Mouse (Mus musculus) stomach, embryonic 15.5 days (tissue): Measurements from ENCODE around the gene Plcb1. TPM values are rescaled to one million over a fixed set of nuclear protein-coding genes. Genes with fewer than 3 reads are reported as not detected.

ENCODE experiments used
- ATAC-seq: fragments of 200-750 bp; cut with Nextera tagmentation; 2 replicates; pipeline ENCODE4 v1.8.0; 2017; ENCODE audit warnings: low read depth, moderate number of reproducible peaks, moderate TSS enrichment; ENCODE audit not compliant: insufficient read depth, low FRiP score
- H3K27ac ChIP-seq: fragments of 300-500 bp; sonication (generic); 2 replicates; pipeline ENCODE4 v1.5.1; 2015; ENCODE audit warnings: mild to moderate bottlenecking, inconsistent platforms
- H3K27me3 ChIP-seq: fragments of 300-500 bp; sonication (generic); replicated peaks from 2 replicates; pipeline ENCODE4 v1.6.1; 2015; ENCODE audit warnings: inconsistent platforms
- H3K36me3 ChIP-seq: fragments of 300-500 bp; sonication (generic); 2 replicates; pipeline ENCODE4 v1.6.1; 2015; ENCODE audit warnings: inconsistent platforms
- H3K4me1 ChIP-seq: fragments of 300-500 bp; sonication (generic); 2 replicates; pipeline ENCODE4 v1.6.1; 2015; ENCODE audit warnings: inconsistent platforms
- H3K4me2 ChIP-seq: fragments of 300-500 bp; sonication (generic); 2 replicates; pipeline ENCODE4 v1.6.1; 2015; ENCODE audit warnings: mild to moderate bottlenecking, inconsistent platforms
- H3K4me3 ChIP-seq: fragments of 300-500 bp; sonication (generic); replicated peaks from 2 replicates; pipeline ENCODE4 v1.5.1; 2015; ENCODE audit warnings: inconsistent platforms
- H3K9ac ChIP-seq: fragments of 300-500 bp; sonication (generic); 2 replicates; pipeline ENCODE4 v1.6.1; 2015; ENCODE audit warnings: inconsistent platforms
- H3K9me3 ChIP-seq: fragments of 300-500 bp; sonication (generic); 2 replicates; pipeline ENCODE4 v1.6.1; 2016; ENCODE audit warnings: inconsistent platforms
- WGBS: fragments of 180-500 bp; shearing (Covaris S2); methylation state at CpG from one replicate; pipeline ENCODE4 v1.1.7; 2015; 5-methylcytosine and 5-hydroxymethylcytosine counted together
- polyA plus RNA-seq: library from polyadenylated mRNA; unstranded; fragments of >200 nt; fragmentation: Nextera tagmentation; extraction: Ambion mirVana; gene quantifications from 2 replicates; pipeline ENCODE4 v1.2.1, GENCODE M21; 2015

Plcb1 gene
- 15.9 and 16.4 TPM in 2 replicates for polyA plus RNA-seq

- ATAC-seq = peak; percentile 96
- under 1% methylated on average over 79 of the region's 88 CpGs for WGBS
- no peaks in the 10 kb centered on the region for H3K9me3 ChIP-seq
- peak within 1 kb of the TSS; percentile 80 for H3K9ac ChIP-seq
- peak within 1 kb of the TSS; percentile 64; the same call in 1 of the 2 replicates for H3K27ac ChIP-seq
- no peaks in the 10 kb centered on the region for H3K36me3 ChIP-seq
- peak within 1 kb of the TSS; percentile 92 for H3K4me2 ChIP-seq
- peak within 1 kb of the TSS; percentile 83 for H3K4me3 ChIP-seq
- H3K27me3 ChIP-seq = no peaks in the 10 kb centered on the region
- H3K4me1 ChIP-seq = 0 out of 2 replicates have a peak, but pooled peaks cover 7% of the 10 kb centered on the region
Measured at GRCm38 (mm10) chr2:134785970-134786855, at the start of gene Plcb1. Plcb1 (plus strand) TSS chr2:134786067.

GRCm38 (mm10) chr2:134755537-134755936 is 30.3 kb upstream of the Plcb1 start:
- no peaks in the 10 kb centered on the region for H3K9me3 ChIP-seq
- no peak overlapping the region for H3K4me3 ChIP-seq
- no peaks in the 10 kb centered on the region for H3K36me3 ChIP-seq
- no peak overlapping the region for H3K9ac ChIP-seq
- ATAC-seq = no peak
- no peaks in the 10 kb centered on the region for H3K27me3 ChIP-seq
- no peak overlapping the region for H3K4me2 ChIP-seq
- no peaks in the 10 kb centered on the region for H3K4me1 ChIP-seq
- no peak overlapping the region for H3K27ac ChIP-seq

- Histone ChIP-seq H3K27me3 (no peaks in the 10 kb centered on the region), H3K36me3 (no peaks in the 10 kb centered on the region), H3K4me1 (no peaks in the 10 kb centered on the region), H3K27ac (no peak overlapping the region), H3K4me2 (no peak overlapping the region), H3K9ac (no peak overlapping the region), H3K4me3 (no peak overlapping the region), H3K9me3 (no peaks in the 10 kb centered on the region)
- 31% methylated on average over 1 of the region's 1 CpGs for WGBS
- no peak for ATAC-seq
Measured at GRCm38 (mm10) chr2:134756086-134756485, 29.8 kb upstream of the Plcb1 start.

- H3K9ac ChIP-seq = no peak overlapping the region
- no peak overlapping the region for H3K27ac ChIP-seq
- H3K4me2 ChIP-seq = no peak overlapping the region
- H3K27me3 ChIP-seq = no peaks in the 10 kb centered on the region
- no peaks in the 10 kb centered on the region for H3K4me1 ChIP-seq
- 79% methylated on average over 1 of the region's 1 CpGs for WGBS
- no peaks in the 10 kb centered on the region for H3K9me3 ChIP-seq
- H3K36me3 ChIP-seq = no peaks in the 10 kb centered on the region
- no peak overlapping the region for H3K4me3 ChIP-seq
- ATAC-seq = no peak
Measured at GRCm38 (mm10) chr2:134761029-134761428, 24.8 kb upstream of the Plcb1 start.

GRCm38 (mm10) chr2:134763406-134763990 is 22.4 kb upstream of the Plcb1 start:
- Histone ChIP-seq H3K4me3 (no peak overlapping the region), H3K9me3 (no peaks in the 10 kb centered on the region), H3K9ac (no peak overlapping the region), H3K4me2 (no peak overlapping the region), H3K36me3 (no peaks in the 10 kb centered on the region), H3K27me3 (no peaks in the 10 kb centered on the region), H3K27ac (no peak overlapping the region), H3K4me1 (no peaks in the 10 kb centered on the region)
- 94% methylated on average over 8 of the region's 8 CpGs for WGBS
- no peak for ATAC-seq

GRCm38 (mm10) chr2:134764506-134764905 is 21.4 kb upstream of the Plcb1 start:
- no peaks in the 10 kb centered on the region for H3K36me3 ChIP-seq
- no peak overlapping the region for H3K4me2 ChIP-seq
- no peaks in the 10 kb centered on the region for H3K27me3 ChIP-seq
- no peaks in the 10 kb centered on the region for H3K4me1 ChIP-seq
- no peak overlapping the region for H3K4me3 ChIP-seq
- 77% methylated on average over 2 of the region's 2 CpGs for WGBS
- no peaks in the 10 kb centered on the region for H3K9me3 ChIP-seq
- no peak overlapping the region for H3K9ac ChIP-seq
- no peak overlapping the region for H3K27ac ChIP-seq
- no peak for ATAC-seq

- Histone ChIP-seq H3K9me3 (no peaks in the 10 kb centered on the region), H3K36me3 (no peaks in the 10 kb centered on the region), H3K9ac (no peak overlapping the region), H3K4me1 (no peaks in the 10 kb centered on the region), H3K4me3 (no peak overlapping the region), H3K27ac (no peak overlapping the region), H3K27me3 (no peaks in the 10 kb centered on the region), H3K4me2 (no peak overlapping the region)
- WGBS = 63% methylated on average over 5 of the region's 5 CpGs
- ATAC-seq = no peak
Measured at GRCm38 (mm10) chr2:134779826-134780225, 6.0 kb upstream of the Plcb1 start.

GRCm38 (mm10) chr2:134780316-134780715 is 5.6 kb upstream of the Plcb1 start:
- H3K4me3 ChIP-seq = no peak overlapping the region
- no peaks in the 10 kb centered on the region for H3K36me3 ChIP-seq
- H3K4me2 ChIP-seq = no peak overlapping the region
- H3K9ac ChIP-seq = no peak overlapping the region
- H3K27ac ChIP-seq = no peak overlapping the region
- no peaks in the 10 kb centered on the region for H3K9me3 ChIP-seq
- ATAC-seq = no peak
- no peaks in the 10 kb centered on the region for H3K4me1 ChIP-seq
- no peaks in the 10 kb centered on the region for H3K27me3 ChIP-seq

- no peaks in the 10 kb centered on the region for H3K36me3 ChIP-seq
- H3K9me3 ChIP-seq = no peaks in the 10 kb centered on the region
- H3K4me2 ChIP-seq = peak overlapping the region; percentile 92
- 6% methylated on average over 6 of the region's 6 CpGs for WGBS
- ATAC-seq = no peak
- peak overlapping the region; percentile 80; the same call in 1 of the 2 replicates for H3K9ac ChIP-seq
- 0 out of 2 replicates have a peak, but pooled peaks cover 7% of the 10 kb centered on the region for H3K4me1 ChIP-seq
- H3K27ac ChIP-seq = no peak overlapping the region
- peak overlapping the region; percentile 83 for H3K4me3 ChIP-seq
- no peaks in the 10 kb centered on the region for H3K27me3 ChIP-seq
Measured at GRCm38 (mm10) chr2:134786856-134787250, 986 bp downstream of the Plcb1 start.

GRCm38 (mm10) chr2:134787336-134788095 is 1.6 kb downstream of the Plcb1 start:
- 47% methylated on average over 12 of the region's 12 CpGs for WGBS
- no peak for ATAC-seq

GRCm38 (mm10) chr2:134792926-134793325 is 7.1 kb downstream of the Plcb1 start:
- H3K27ac ChIP-seq = no peak overlapping the region
- no peak overlapping the region for H3K9ac ChIP-seq
- no peak for ATAC-seq
- H3K4me2 ChIP-seq = no peak overlapping the region
- H3K4me1 ChIP-seq = no peaks in the 10 kb centered on the region
- WGBS = 58% methylated on average over 7 of the region's 7 CpGs
- H3K9me3 ChIP-seq = no peaks in the 10 kb centered on the region
- no peak overlapping the region for H3K4me3 ChIP-seq
- H3K36me3 ChIP-seq = no peaks in the 10 kb centered on the region
- H3K27me3 ChIP-seq = no peaks in the 10 kb centered on the region

More at GRCm38 (mm10) chr2:134787336-134788095, 1.6 kb downstream of the Plcb1 start:
- Histone ChIP-seq H3K4me2 (peak overlapping the region; percentile 92), H3K4me3 (peak overlapping the region; percentile 83), H3K36me3 (no peaks in the 10 kb centered on the region), H3K27ac (no peak overlapping the region), H3K4me1 (0 out of 2 replicates have a peak, but pooled peaks cover 7% of the 10 kb centered on the region), H3K27me3 (no peaks in the 10 kb centered on the region), H3K9me3 (no peaks in the 10 kb centered on the region), H3K9ac (no peak overlapping the region)

GRCm38 (mm10) chr2:134800226-134800625 is 14.4 kb downstream of the Plcb1 start:
- WGBS = 38% methylated on average over 1 of the region's 1 CpGs

More at GRCm38 (mm10) chr2:134800226-134800625, 14.4 kb downstream of the Plcb1 start:
- H3K4me2 ChIP-seq = no peak overlapping the region
- no peak for ATAC-seq
- no peaks in the 10 kb centered on the region for H3K36me3 ChIP-seq
- H3K4me1 ChIP-seq = no peaks in the 10 kb centered on the region
- no peak overlapping the region for H3K9ac ChIP-seq
- no peak overlapping the region for H3K27ac ChIP-seq
- no peaks in the 10 kb centered on the region for H3K27me3 ChIP-seq
- no peaks in the 10 kb centered on the region for H3K9me3 ChIP-seq
- no peak overlapping the region for H3K4me3 ChIP-seq
